Mouse (Mus musculus): ENCODE measurements at regions not wholly inside any gene's neighbourhood (a gene's known extent, or its start where the extent isn't known, plus 50 kb on each side); places are given as distances from the start of the nearest gene placed in this dataset.

DNA sequence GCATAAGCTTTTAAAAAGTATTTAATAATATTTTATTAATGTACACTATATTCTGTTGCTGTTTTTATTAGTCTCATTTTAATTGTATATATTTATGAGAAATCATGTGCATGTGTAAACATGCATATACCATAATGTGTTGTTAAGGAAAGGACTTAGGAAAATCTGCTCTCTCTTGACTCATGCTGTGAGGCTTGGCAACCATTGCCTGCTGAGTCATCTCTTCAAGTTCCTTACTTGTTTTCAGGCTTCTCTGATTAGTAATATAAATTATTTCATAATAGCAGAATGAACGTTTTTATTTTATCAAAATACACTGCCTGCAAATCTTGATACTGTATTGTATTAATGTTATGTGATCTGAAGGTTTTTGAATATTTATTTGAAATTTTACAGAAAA lies 388.9 kb upstream of the Slitrk5 start:
- 47% methylated on average over 1 of the region's 1 CpGs for WGBS
- no peak for ATAC-seq
- Histone ChIP-seq H3K9me3 (ENCODE audit: control insufficient read depth, low read length) (no peaks in the 10 kb centered on the region), H3K36me3 (ENCODE audit: control insufficient read depth, insufficient read depth, low read length) (no peaks in the 10 kb centered on the region), H3K27ac (ENCODE audit: low read depth, low read length) (no peak overlapping the region), H3K4me2 (ENCODE audit: low read length) (no peak overlapping the region), H3K27me3 (replicated peaks; ENCODE audit: control insufficient read depth, insufficient read depth, low read length) (no peaks in the 10 kb centered on the region), H3K4me1 (ENCODE audit: control insufficient read depth, insufficient read depth, low read depth, low read length) (no peaks in the 10 kb centered on the region), H3K9ac (ENCODE audit: low read depth, low read length) (no peak overlapping the region), H3K4me3 (ENCODE audit: low read length) (no peak overlapping the region)

GRCm38 (mm10) chr14:111295521-111295920 lies 379.4 kb upstream of the Slitrk5 start:
- no peak overlapping the region for H3K27ac ChIP-seq (ENCODE audit: low read depth, low read length)
- WGBS: 86% methylated on average over 3 of the region's 3 CpGs

GRCm38 (mm10) chr14:111297796-111298195 lies 377.1 kb upstream of the Slitrk5 start:
- no peak overlapping the region for H3K4me3 ChIP-seq (ENCODE audit: low read length)
- no peak for ATAC-seq
- no peak overlapping the region for H3K27ac ChIP-seq (ENCODE audit: low read depth, low read length)
- H3K4me1 ChIP-seq (ENCODE audit: control insufficient read depth, insufficient read depth, low read depth, low read length): no peaks in the 10 kb centered on the region
- H3K9ac ChIP-seq (ENCODE audit: low read depth, low read length): no peak overlapping the region
- H3K27me3 ChIP-seq (replicated peaks; ENCODE audit: control insufficient read depth, insufficient read depth, low read length): no peaks in the 10 kb centered on the region
- no peak overlapping the region for H3K4me2 ChIP-seq (ENCODE audit: low read length)
- H3K9me3 ChIP-seq (ENCODE audit: control insufficient read depth, low read length): no peaks in the 10 kb centered on the region
- no peaks in the 10 kb centered on the region for H3K36me3 ChIP-seq (ENCODE audit: control insufficient read depth, insufficient read depth, low read length)

More at GRCm38 (mm10) chr14:111295521-111295920, 379.4 kb upstream of the Slitrk5 start:
- Histone ChIP-seq H3K9ac (ENCODE audit: low read depth, low read length) (no peak overlapping the region), H3K27me3 (replicated peaks; ENCODE audit: control insufficient read depth, insufficient read depth, low read length) (no peaks in the 10 kb centered on the region), H3K9me3 (ENCODE audit: control insufficient read depth, low read length) (no peaks in the 10 kb centered on the region), H3K4me3 (ENCODE audit: low read length) (no peak overlapping the region), H3K4me2 (ENCODE audit: low read length) (no peak overlapping the region), H3K36me3 (ENCODE audit: control insufficient read depth, insufficient read depth, low read length) (no peaks in the 10 kb centered on the region), H3K4me1 (ENCODE audit: control insufficient read depth, insufficient read depth, low read depth, low read length) (no peaks in the 10 kb centered on the region)
- peak; percentile 78 for ATAC-seq

DNA sequence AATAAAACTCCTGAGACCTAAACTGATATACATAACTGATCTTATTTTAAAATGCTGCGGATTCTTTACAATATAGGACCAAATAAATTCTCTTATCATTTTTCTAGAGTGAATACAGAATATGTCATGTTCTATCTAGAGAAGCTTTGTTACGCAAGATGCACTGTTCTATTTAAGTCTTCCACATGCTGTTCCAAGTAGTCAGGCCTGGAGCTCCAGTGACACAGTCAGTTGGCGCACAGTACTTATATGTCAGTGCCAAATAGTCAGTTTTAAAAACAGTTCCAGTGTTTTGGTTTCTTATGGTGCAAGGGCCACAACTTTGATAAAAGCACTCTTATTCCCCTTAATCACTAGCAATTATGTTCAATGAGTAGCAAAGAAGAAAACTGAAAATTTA lies 344.3 kb upstream of the Slitrk5 start:
- Histone ChIP-seq H3K27ac (ENCODE audit: low read depth, low read length) (no peak overlapping the region), H3K27me3 (replicated peaks; ENCODE audit: control insufficient read depth, insufficient read depth, low read length) (no peaks in the 10 kb centered on the region), H3K4me1 (ENCODE audit: control insufficient read depth, insufficient read depth, low read depth, low read length) (no peaks in the 10 kb centered on the region), H3K9ac (ENCODE audit: low read depth, low read length) (no peak overlapping the region), H3K9me3 (ENCODE audit: control insufficient read depth, low read length) (no peaks in the 10 kb centered on the region), H3K4me3 (ENCODE audit: low read length) (no peak overlapping the region), H3K4me2 (ENCODE audit: low read length) (no peak overlapping the region), H3K36me3 (ENCODE audit: control insufficient read depth, insufficient read depth, low read length) (no peaks in the 10 kb centered on the region)
- WGBS: 96% methylated on average over 3 of the region's 3 CpGs
- no peak for ATAC-seq

GRCm38 (mm10) chr14:111353518-111353917 lies 321.4 kb upstream of the Slitrk5 start:
- no peaks in the 10 kb centered on the region for H3K36me3 ChIP-seq (ENCODE audit: control insufficient read depth, insufficient read depth, low read length)
- 0 out of 2 replicates have a peak, but pooled peaks have one; percentile 37 for ATAC-seq
- 68% methylated on average over 5 of the region's 5 CpGs for WGBS
- no peak overlapping the region for H3K4me2 ChIP-seq (ENCODE audit: low read length)
- H3K9ac ChIP-seq (ENCODE audit: low read depth, low read length): no peak overlapping the region
- no peak overlapping the region for H3K27ac ChIP-seq (ENCODE audit: low read depth, low read length)
- H3K4me1 ChIP-seq (ENCODE audit: control insufficient read depth, insufficient read depth, low read depth, low read length): no peaks in the 10 kb centered on the region
- no peaks in the 10 kb centered on the region for H3K27me3 ChIP-seq (replicated peaks; ENCODE audit: control insufficient read depth, insufficient read depth, low read length)
- H3K4me3 ChIP-seq (ENCODE audit: low read length): no peak overlapping the region
- H3K9me3 ChIP-seq (ENCODE audit: control insufficient read depth, low read length): no peaks in the 10 kb centered on the region

DNA sequence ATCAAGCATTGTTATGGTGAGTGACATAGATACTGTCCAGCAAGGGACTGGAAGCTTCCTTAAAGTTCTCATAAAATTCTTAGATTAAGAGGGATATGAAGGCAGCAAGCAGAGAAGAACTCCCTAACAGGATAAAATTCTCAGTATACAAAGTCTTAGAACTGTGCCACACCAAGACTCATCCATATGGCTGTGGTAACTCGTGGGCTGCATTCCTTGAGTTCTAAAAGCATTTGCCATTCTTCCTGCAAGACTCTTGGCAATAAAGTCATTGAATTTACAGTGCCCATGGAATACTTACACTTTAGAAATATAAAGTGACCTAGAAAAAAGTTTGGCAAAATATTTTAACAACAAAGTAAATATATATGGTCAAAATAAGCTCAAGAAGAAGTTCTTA lies 278.1 kb upstream of the Slitrk5 start:
- Histone ChIP-seq H3K4me2 (ENCODE audit: low read length) (no peak overlapping the region), H3K27me3 (replicated peaks; ENCODE audit: control insufficient read depth, insufficient read depth, low read length) (no peaks in the 10 kb centered on the region), H3K9me3 (ENCODE audit: control insufficient read depth, low read length) (no peaks in the 10 kb centered on the region), H3K36me3 (ENCODE audit: control insufficient read depth, insufficient read depth, low read length) (no peaks in the 10 kb centered on the region), H3K27ac (ENCODE audit: low read depth, low read length) (no peak overlapping the region), H3K9ac (ENCODE audit: low read depth, low read length) (no peak overlapping the region), H3K4me3 (ENCODE audit: low read length) (no peak overlapping the region), H3K4me1 (ENCODE audit: control insufficient read depth, insufficient read depth, low read depth, low read length) (no peaks in the 10 kb centered on the region)
- 66% methylated on average over 1 of the region's 1 CpGs for WGBS
- no peak for ATAC-seq

DNA sequence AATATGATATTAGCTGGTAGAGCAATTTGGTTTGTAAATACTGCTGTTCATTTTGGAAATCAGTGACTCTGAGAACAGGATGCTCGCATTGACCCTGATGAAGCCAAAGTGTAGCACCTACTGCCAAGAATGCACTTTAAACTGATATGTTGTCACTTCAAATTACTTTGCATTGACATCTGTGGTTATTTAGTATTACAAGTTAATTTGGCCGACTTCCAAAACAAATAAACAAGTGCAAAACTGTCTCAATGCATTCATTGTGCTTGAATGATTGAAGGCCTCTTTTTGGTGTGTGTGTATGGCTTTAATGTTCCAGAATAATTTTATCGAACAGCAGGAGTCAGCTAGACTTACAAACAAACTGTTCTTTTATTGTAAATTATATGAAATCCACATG lies 274.1 kb upstream of the Slitrk5 start:
- 44% methylated on average over 3 of the region's 3 CpGs for WGBS
- Histone ChIP-seq H3K4me1 (ENCODE audit: control insufficient read depth, insufficient read depth, low read depth, low read length) (no peaks in the 10 kb centered on the region), H3K9ac (ENCODE audit: low read depth, low read length) (no peak overlapping the region), H3K27ac (ENCODE audit: low read depth, low read length) (no peak overlapping the region), H3K4me3 (ENCODE audit: low read length) (no peak overlapping the region), H3K36me3 (ENCODE audit: control insufficient read depth, insufficient read depth, low read length) (no peaks in the 10 kb centered on the region), H3K4me2 (ENCODE audit: low read length) (no peak overlapping the region), H3K9me3 (ENCODE audit: control insufficient read depth, low read length) (no peaks in the 10 kb centered on the region), H3K27me3 (replicated peaks; ENCODE audit: control insufficient read depth, insufficient read depth, low read length) (no peaks in the 10 kb centered on the region)
- peak; percentile 81 for ATAC-seq

- H3K9ac ChIP-seq (ENCODE audit: low read depth, low read length): no peak overlapping the region
- H3K9me3 ChIP-seq (ENCODE audit: control insufficient read depth, low read length): no peaks in the 10 kb centered on the region
- 79% methylated on average over 1 of the region's 1 CpGs for WGBS
These were observed 272.4 kb upstream of the Slitrk5 start for GRCm38 (mm10) chr14:111402538-111402937.

GRCm38 (mm10) chr14:111403555-111403954 lies 271.3 kb upstream of the Slitrk5 start:
- H3K27ac ChIP-seq (ENCODE audit: low read depth, low read length): no peak overlapping the region
- H3K9me3 ChIP-seq (ENCODE audit: control insufficient read depth, low read length): no peaks in the 10 kb centered on the region
- no peak overlapping the region for H3K4me3 ChIP-seq (ENCODE audit: low read length)
- no peak overlapping the region for H3K4me2 ChIP-seq (ENCODE audit: low read length)
- no peaks in the 10 kb centered on the region for H3K27me3 ChIP-seq (replicated peaks; ENCODE audit: control insufficient read depth, insufficient read depth, low read length)
- H3K36me3 ChIP-seq (ENCODE audit: control insufficient read depth, insufficient read depth, low read length): no peaks in the 10 kb centered on the region
- H3K4me1 ChIP-seq (ENCODE audit: control insufficient read depth, insufficient read depth, low read depth, low read length): no peaks in the 10 kb centered on the region
- H3K9ac ChIP-seq (ENCODE audit: low read depth, low read length): no peak overlapping the region
- WGBS: 58% methylated on average over 1 of the region's 1 CpGs
- no peak for ATAC-seq

More at GRCm38 (mm10) chr14:111402538-111402937, 272.4 kb upstream of the Slitrk5 start:
- Histone ChIP-seq H3K27me3 (replicated peaks; ENCODE audit: control insufficient read depth, insufficient read depth, low read length) (no peaks in the 10 kb centered on the region), H3K27ac (ENCODE audit: low read depth, low read length) (no peak overlapping the region), H3K4me1 (ENCODE audit: control insufficient read depth, insufficient read depth, low read depth, low read length) (no peaks in the 10 kb centered on the region), H3K4me2 (ENCODE audit: low read length) (no peak overlapping the region), H3K4me3 (ENCODE audit: low read length) (no peak overlapping the region), H3K36me3 (ENCODE audit: control insufficient read depth, insufficient read depth, low read length) (no peaks in the 10 kb centered on the region)
- ATAC-seq: no peak

- H3K9ac ChIP-seq (ENCODE audit: low read depth, low read length): no peak overlapping the region
- H3K4me2 ChIP-seq (ENCODE audit: low read length): no peak overlapping the region
- no peaks in the 10 kb centered on the region for H3K36me3 ChIP-seq (ENCODE audit: control insufficient read depth, insufficient read depth, low read length)
- H3K4me1 ChIP-seq (ENCODE audit: control insufficient read depth, insufficient read depth, low read depth, low read length): no peaks in the 10 kb centered on the region
- H3K27me3 ChIP-seq (replicated peaks; ENCODE audit: control insufficient read depth, insufficient read depth, low read length): no peaks in the 10 kb centered on the region
- no peaks in the 10 kb centered on the region for H3K9me3 ChIP-seq (ENCODE audit: control insufficient read depth, low read length)
- WGBS: 81% methylated on average over 3 of the region's 3 CpGs
- ATAC-seq: peak; percentile 86
- no peak overlapping the region for H3K27ac ChIP-seq (ENCODE audit: low read depth, low read length)
- no peak overlapping the region for H3K4me3 ChIP-seq (ENCODE audit: low read length)
These were observed 261.4 kb upstream of the Slitrk5 start for GRCm38 (mm10) chr14:111413543-111413942.
